Mouse (Mus musculus) kidney, postnatal 36 days (tissue): Measurements from ENCODE around the gene Slc7a14.
"Not testable (repeated sequence)": the region's sequence is repeated elsewhere in the genome, so short reads cannot be mapped to it uniquely, and the experiment has no call there.

ENCODE experiments used
- DNase-seq, 2 experiments: peaks; one replicate each; pipeline ENCODE4 v3.0.0; 2021 to 2022; ENCODE audit warnings: mixed read lengths in 2 of 2

Gene Slc7a14

GRCm38 (mm10) chr3:31309934-31310787 is at the start of gene Slc7a14:
TSS of gene Slc7a14 (minus strand) at chr3:31310378.
- no peak for DNase-seq

DNA sequence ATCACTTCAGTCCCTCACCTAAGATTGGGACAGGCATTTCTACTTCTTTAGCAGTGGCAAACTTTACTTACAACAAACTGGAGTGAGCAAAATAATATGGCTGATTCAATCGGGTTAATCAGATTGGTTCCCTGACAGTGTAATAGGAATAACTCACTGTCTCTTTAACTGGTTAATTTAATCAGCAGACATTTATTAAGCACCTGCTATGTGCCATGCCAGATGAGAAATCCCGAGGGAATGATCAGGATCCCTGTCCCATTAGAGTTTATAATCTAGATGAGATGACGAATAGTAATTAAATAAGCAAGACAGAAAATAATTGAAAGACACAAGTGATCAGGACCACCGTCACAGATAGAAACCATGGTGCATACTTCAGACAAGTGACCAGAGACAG is 36.4 kb upstream of the Slc7a14 start:
- no peak for DNase-seq

DNA sequence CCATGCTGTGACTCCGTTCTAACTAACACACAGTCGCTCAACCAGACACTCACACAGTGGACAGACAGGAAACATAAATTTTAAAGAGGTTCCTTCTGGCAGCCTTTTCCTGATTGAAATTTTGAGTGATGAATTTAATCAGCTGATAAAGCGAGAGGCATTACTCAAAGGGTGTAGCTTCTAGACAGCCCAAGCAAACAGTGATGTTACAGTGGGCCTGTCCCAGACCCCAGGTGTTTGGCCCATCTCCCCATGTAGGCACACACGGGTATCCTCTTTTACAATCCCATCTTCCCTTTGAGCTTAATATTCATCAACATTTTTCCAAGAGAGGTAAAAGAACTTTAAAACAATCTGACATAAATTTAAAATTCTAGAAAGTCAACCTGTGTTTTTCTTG is 35.6 kb upstream of the Slc7a14 start:
- DNase-seq, result no peak

GRCm38 (mm10) chr3:31339236-31339635 is 29.1 kb upstream of the Slc7a14 start:
- DNase-seq, result peak; percentile 3 to 4

DNA sequence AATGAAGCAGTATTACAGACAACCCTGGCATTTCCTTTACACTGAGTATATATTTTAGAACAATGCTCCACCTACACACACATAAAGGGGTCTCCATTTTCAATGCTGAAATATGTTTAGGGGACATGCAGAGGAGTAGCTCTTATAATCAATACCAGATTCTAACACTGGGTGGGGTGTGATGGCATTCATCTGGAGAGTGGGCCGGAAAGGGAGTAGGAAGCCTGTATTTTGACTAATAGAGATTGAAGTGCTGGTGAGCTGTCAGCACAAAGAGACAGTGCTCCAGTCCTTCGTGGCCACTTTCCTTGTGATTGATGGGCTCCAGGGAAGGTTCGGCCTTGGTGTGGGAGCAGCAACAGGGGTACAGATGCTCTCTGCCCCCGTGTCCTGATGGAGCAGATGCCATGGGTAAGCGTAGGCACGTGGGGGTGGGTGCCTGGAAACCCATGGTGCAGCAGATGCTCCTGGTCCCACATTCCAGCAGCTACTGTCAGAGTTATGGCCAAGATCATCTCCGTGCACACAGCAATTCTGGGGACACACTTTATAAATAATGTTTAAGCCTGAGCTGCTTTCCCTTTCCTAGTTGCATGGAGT is 18.2 kb upstream of the Slc7a14 start:
- DNase-seq, result no peak

DNA sequence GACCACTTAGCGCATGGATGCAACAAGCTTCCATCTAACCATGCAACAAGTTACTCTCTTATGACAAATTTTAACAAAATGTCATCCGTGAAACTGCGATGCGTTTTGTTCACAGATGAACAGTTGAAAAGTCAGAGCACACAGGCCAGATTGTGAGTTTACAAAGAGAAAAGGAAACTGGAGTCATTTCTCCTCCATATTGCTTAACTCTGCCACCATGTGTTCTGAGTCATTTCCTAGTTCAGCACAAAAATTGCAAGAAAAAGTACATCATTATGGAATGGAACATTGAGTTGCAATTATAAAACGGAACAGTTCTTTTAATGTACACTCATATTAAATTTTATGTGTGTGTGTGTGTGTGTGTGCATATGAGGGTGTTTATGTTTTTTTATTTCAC is 17.6 kb upstream of the Slc7a14 start:
- DNase-seq, result no peak

DNA sequence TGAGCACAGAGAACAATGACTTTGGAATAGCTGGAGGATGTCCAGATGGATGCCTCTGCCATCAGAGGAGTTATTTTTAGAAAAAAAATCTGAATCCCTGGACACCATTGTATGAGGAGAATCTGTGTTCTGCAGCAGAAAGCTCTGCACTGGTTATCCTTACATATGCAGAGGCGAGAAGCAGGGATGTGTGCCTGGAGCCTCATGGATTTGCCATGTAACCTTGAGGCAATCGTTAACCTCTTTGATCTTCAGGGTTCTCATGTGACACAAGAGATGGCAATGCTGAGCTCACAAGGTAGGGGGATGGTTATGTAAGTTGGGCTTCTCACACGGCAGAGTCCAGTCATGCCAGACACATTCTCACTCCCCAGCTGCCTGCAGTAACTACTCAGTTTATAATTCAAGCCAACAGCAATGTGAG is 14.1 kb upstream of the Slc7a14 start:
- DNase-seq, result no peak

DNA sequence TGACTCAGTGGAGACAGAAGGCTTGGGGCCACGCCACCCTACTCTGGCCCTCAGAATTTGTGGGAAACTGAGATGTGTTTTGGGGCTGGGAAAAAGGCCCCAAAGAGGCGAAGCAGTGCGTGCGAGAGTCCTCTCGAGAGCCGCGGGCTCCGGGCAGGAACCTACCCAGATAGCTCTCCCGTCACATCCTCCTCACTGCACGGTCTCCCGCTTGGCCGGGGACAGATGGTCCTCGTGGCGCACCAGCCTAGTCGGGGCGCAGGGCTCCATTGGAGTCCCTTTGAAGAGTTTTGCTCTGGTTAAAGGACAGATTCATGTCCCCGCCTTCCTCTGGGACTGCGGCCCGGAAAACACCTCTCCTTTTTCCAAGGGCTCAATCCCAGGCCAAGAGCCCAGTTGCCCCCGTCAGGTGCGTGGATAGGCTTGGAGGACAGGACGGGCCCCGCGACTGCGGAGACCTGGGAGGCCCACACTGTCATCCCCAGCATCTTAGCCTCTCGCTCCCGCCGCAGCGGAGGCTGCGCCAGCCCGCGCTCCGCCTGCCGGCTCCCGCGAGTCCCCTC is 726 bp downstream of the Slc7a14 start:
- no peak for DNase-seq

DNA sequence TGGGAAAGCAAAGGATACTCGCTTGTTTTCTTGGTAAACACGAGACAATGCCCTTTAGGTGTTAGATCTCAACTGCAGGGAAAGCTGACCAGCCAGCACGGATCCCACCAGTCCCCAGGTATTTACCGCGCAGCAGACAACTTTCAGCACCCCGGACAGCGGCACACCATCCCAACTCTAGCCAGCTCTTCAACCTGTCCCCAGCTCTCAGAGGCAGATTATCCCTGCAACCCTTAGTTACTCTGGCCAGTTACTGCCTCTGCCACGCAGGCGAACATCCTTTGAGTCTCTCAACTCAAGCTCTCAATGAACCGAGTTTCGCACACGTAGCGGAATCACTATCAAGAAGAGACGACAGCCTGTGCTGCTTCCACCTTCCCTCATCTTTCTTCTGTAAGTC is 1.3 kb downstream of the Slc7a14 start:
- peak; percentile 12 to 79 for DNase-seq

GRCm38 (mm10) chr3:31307936-31308335 is 2.2 kb downstream of the Slc7a14 start:
- DNase-seq, result no peak

DNA sequence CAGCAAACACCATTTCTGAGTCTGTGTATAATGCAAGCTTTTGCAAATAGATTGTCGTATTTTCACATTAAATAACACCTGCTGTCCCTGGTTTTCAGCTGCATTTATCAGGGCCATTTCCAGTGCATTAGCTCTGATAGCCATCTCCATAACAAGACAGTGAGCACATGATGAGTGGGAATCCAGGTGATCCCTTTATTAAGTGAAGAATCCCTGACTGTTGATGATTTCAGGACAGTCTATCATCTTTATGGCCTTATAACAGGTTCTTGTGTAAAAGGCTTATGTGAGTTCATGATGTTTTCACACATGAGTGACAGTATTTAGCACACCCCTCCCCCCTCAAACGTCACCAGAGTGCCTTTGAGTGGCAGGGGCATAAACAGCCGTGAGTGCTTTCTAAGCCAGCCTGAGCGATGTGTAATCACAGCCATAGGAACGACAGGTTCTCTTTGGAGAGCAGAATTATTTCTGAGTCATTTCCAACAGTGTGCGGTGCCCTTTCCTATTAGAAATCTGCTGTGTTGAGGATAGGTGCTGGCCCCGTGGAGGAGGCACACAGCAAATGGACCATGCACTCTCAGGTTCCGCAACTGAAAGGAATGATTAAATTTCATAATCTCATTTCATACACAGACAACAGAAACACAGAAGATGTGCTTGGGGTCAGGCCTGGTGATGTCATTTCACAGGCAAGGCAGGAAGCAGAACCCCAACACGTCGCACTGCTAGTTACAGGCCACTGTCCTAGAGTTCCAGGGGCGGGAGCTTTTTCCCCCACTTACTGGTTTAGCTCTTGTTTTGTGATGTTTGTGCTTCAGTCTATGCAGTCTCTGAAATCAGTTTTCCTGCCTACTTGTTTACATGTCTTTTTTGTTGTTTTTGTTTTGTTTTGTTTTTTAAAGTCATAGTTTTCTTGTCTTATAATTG is 18.2 kb downstream of the Slc7a14 start:
- no peak for DNase-seq

GRCm38 (mm10) chr3:31287421-31287948 is 22.7 kb downstream of the Slc7a14 start:
- no peak for DNase-seq

DNA sequence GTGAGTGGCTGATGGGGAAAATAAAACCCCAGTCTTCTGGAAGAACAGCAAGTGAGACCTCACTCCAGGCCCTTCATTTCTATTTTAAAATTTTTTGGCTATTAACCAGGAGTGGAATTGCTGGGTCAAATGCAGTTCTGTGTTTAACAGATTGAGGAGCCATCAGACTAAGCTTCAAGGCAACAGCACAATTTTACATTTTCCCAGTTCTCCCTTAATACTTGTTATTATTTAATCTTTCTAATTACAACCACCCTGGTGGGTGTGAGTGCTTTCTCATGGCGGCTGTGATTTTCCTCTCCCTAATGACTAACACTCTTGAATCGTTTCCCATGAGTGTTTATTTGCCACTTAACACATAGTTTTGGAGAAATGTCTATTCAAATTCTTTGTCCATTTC is 29.1 kb downstream of the Slc7a14 start:
- DNase-seq, result no peak

DNA sequence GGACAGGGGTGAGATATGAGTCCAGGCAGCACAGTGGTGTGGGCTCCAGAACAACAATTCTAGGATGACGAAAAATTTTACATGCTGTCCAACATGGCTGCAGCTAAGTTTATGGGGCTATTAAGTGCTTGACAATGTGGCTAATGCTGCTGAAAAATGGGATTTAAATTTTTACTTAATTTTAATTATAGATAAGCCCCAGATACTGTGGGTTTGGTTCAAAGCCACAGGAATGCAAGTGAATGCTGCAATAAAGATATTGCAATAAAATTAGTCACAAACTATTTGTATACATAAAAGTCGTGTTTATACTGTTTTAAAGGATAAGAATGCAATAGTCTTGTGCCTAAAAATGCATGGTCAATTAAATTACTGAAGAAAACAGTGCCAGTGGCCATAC is 35.3 kb downstream of the Slc7a14 start:
- no peak for DNase-seq

DNA sequence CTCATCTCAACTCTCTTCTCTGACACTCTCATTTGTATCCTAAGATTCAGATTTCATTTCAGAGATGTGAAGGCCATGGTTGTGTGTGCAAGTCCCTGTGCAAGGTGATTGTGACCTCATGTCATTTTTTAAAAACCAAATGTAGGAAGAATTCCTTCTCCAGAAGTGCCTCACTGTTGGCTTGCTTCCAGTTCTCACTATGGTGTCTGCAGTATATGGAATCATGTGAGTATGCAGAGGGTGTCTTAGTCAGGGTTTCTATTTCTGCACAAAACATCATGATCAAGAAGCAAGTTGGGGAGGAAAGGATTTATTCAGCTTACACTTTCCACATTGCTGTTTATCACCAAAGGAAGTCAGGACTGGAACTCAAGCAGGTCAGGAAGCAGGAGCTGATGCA is 36.9 kb downstream of the Slc7a14 start:
- DNase-seq, result not testable (repeated sequence)

- DNase-seq, result no peak
These were observed 37.5 kb downstream of the Slc7a14 start for GRCm38 (mm10) chr3:31272635-31273034.

DNA sequence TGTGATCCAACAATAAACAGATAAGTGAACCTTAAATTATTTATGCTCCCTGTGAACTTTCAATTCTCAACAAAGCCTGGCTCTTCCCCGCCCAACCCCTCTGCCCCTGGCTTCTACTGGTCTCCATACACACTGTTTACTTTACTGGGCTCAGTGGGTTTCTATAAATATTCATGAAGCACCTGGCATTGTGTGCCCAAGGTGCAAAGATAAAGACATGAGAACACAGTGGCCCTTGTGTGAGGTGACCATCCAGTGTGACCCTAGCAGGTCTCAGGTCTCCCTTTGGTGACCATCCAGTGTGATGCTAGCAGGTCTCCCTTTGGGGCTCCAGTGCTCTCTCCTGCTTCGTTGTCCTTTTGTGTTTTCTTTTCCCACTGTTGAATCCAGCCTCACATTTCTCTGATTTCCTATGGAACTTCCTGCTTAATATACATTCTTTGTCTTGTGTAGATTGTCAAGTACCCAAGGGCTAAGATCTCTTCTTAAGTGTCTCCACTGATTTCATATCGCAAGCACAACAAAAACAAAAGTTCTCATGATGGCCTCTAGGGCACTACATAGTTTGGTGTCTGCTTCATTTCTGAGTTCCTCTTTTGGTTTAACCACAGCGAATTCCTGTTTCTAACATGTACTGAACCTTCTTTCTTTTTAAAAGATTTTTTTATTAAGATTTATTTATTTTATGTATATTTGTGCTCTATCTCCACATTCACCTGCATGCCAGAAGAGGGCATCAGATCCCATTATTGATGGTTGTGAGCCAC is 40.4 kb downstream of the Slc7a14 start:
- DNase-seq, result no peak

GRCm38 (mm10) chr3:31267921-31268320 is 42.3 kb downstream of the Slc7a14 start:
- DNase-seq, result no peak

GRCm38 (mm10) chr3:31266941-31267340 is 43.2 kb downstream of the Slc7a14 start:
- no peak for DNase-seq

GRCm38 (mm10) chr3:31263535-31263934 is 46.6 kb downstream of the Slc7a14 start:
- DNase-seq, result no peak

DNA sequence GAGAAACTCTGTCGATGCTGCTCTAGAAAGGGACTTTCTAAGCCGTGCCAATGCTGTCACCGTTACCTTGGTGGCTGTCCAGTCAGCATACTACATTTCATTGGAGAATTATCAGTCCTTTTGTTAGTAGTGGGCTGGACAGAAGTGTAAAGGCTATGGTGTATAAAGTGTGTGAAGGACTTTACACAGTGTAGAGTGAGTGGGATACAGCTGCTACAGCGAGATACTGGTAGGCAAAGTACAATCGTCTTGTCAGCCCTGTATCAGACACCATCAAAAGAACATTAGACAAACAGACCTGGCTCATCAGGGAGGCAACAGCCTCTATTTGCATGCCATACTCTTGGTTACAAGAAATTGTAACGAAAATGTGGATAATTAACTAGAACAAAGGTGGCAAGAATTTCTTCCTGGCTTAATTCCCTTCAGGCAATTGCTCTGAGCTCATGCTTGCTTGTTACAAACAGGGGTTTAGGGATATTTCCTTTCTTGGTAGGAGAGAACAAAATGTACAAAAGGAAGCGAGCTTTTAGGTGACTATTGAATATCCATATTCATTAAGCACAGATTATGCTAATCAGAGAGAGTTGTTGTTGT is 48.7 kb downstream of the Slc7a14 start:
- no peak for DNase-seq

DNA sequence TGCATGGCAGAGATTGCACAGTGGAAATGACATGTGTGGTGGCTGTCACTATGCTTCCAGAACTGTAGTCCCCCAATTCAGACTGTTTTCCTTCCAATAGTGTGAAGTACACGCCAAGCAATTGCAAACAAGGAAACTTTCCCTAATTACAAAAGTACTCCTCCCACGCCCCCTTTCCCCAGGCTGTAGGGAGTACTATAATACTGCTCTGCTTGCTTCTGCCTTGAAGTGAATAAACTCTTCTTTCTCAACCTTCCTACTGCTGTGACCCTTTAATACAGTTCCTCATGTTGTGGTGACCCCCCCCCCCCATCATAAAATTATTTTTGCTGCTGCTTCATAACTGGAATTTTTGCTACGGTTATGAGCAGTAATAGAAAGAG is 49.2 kb downstream of the Slc7a14 start:
- no peak for DNase-seq
